Mouse (Mus musculus): Measurements from ENCODE around the gene Slc7a5.

Gene Slc7a5

DNA sequence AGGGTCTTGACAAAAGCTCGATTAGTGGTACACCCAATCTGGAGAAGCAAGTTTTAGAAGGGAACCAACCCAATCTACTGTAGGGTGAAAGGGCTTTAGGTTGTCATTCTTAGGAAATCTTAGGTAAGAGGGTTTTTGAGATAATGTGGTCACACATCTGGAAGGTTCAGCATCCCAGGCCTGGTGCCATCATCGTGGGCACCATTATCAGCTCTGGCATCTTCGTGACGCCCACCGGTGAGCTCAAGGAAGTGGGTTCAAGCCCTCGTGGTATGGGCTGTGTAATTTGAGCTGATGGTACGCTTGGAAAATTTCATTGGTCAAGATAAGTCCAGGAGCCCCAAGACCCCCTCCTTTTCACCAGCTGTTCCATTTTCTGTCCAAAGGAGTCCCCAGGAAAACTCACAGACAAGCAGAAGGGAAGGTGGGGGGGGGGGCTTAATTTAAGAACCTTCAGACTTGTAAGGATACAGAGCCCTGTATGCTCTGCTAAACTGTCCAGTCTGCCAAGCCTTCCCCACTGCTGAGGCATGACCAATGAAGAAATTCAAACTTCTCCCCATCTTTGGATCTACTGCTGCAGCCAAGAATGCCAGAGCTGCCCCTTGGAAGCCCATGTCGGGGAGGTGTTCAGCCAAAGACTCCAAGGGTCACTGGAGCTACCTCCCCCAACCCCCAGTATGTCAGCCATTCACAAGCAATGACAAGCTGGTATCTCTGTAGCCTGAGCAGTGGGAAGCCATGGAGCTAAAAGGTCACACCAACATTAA, 1.1 kb upstream of the Slc7a5 start:
- DNase-seq (ENCODE audit: low read depth, low spot score), result no peak

- no peak for DNase-seq (ENCODE audit: low read depth, low spot score)
Observed at GRCm38 (mm10) chr8:121906542-121907512, 667 bp downstream of the Slc7a5 start.

DNA sequence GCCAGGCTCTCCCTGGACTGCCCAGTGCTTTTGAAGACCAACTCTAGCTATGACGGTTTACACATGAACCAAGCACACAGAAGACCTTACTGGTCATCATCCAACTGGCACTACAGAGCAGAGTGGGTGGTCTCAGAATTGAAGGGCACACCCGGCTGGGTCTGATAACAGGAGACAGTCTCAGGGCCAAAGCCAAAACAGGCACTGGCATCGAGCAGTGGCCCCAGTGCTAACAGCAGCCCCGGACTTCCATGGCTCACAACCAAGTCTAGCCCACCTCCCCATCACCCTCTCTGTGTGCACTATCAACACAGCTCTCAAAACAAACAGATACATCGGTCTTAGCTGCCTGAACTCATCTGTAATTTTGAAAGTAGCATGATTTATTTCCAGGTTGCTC, 1.6 kb downstream of the Slc7a5 start:
- DNase-seq (ENCODE audit: low read depth, low spot score), result no peak

DNA sequence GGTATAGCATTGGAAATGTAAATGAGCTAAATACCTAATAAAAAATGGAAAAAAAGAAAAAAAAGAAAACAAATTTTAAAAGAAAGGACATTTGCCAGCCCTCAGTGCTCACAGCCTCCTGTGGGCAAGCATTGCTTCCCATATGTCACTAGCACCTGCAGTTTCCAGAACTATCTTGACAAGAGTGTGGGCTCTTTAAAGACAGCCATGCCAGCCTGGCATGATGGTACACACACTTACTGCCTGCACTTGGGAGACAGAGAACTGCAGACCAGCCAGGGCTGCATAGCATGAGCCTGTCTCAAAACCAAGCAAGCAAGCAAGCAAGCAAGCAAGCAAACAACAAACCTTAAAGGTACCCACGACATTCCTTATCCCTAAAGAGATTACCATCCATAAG, 2.1 kb downstream of the Slc7a5 start:
- no peak for DNase-seq (ENCODE audit: low read depth, low spot score)

GRCm38 (mm10) chr8:121904999-121905398, 2.5 kb downstream of the Slc7a5 start:
- DNase-seq (ENCODE audit: low read depth, low spot score), result no peak

GRCm38 (mm10) chr8:121903977-121904376, 3.5 kb downstream of the Slc7a5 start:
- no peak for DNase-seq (ENCODE audit: low read depth, low spot score)

- DNase-seq (ENCODE audit: low read depth, low spot score), result no peak
Observed at GRCm38 (mm10) chr8:121901498-121902236, 5.8 kb downstream of the Slc7a5 start.

DNA sequence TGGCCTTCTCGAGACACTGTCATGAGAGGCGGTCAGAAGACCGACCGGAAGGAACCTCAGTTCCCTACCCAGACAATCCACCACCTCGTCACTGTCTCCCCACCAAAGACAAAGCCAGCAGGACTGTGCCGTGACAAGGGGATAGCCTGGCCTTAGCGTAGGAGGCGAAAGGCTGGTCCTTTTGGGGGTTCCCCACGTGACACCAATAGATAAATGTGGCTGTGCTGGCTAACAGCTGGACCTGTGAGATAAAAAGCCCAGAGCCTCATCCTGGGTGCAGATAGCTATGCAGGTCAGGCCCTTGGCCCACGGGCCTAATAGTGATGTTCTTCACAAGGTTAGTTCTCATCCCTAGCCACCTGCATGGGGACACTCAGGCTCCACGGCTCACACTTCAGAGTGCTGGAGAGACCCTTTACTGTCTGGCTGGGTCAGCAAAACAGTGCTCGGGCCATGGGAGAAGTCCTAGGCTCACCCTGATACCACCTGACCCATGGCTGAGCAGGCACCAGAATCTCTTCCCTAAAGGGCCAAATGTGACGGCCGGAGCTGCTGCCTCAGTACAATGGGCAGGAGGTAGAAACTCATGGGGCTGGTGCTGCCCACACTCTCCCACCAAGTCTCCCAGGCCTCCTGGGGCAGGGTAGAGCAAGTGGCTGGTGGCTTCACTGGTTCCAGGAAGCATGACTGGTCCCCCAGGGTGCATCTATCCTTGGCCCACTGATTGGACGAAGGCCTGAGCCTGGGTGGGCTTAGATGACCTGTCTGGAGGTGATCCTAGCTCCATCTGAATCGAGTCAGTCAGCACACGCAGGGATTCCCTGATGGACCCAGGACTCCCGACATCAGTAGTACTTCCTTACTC, 8.1 kb downstream of the Slc7a5 start:
- no peak for DNase-seq (ENCODE audit: low read depth, low spot score)

DNA sequence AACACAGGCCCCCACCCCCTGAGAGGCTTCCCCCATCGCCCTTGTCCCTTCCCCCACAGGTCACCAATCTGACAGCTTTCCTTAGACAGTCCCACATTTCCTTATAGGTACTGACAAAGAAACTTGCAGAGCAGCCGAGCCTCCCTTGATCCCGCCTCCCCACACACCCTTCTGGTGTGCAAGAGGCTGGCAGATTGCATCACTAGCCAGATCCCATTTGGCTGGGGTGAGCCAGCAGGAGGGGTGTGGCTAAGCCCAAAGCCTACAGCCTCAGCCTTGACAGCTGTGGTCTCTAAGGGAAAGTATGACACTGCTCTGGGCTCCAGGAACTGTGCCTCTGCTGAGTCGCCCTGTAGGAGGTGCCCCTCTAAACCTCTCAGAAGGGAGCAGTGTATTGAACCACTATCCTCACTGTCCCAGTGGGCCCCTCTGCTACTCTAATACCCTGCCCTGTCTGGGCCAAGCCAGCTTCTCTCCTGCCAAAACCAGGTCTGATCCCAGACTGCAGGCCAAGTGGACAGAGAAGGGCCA, 9.0 kb downstream of the Slc7a5 start:
- DNase-seq (ENCODE audit: low read depth, low spot score), result no peak

- no peak for DNase-seq (ENCODE audit: low read depth, low spot score)
Observed at GRCm38 (mm10) chr8:121897871-121898381, 9.6 kb downstream of the Slc7a5 start.

- DNase-seq (ENCODE audit: low read depth, low spot score), result no peak
Observed at GRCm38 (mm10) chr8:121897205-121897604, 10.3 kb downstream of the Slc7a5 start.

DNA sequence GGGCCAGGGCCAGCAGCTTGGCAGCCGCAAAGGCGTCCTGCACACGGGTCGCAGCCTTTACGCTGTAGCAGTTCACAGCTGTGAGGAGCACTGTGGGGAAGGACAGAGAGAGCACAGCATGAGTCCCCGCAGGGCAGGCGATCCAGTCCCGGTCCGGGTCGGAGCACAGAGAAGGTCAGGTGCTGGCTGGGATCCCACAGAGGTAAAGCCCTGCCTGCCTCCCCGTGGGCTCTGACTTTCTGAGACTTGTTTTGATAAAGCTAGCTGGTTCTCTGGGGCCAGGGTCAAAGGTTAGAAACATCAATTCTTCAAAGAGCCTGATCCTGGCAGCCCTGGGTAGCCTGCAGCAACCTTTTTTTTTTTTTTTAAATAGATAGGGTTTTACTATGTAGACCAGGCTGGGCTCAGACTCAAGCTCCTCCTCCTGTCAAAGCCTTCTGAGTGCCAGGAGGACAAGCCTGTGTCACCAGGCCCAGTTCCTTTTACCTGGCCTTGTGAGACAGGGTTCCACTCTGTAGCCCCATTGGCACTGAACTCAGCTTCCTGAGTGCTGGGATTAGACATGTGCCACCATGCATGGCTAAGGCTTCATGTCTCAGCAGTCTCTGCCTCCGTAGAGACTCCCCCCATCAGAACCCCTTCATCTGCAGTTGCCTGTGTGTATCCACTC, 10.9 kb downstream of the Slc7a5 start:
- DNase-seq (ENCODE audit: low read depth, low spot score), result no peak

DNA sequence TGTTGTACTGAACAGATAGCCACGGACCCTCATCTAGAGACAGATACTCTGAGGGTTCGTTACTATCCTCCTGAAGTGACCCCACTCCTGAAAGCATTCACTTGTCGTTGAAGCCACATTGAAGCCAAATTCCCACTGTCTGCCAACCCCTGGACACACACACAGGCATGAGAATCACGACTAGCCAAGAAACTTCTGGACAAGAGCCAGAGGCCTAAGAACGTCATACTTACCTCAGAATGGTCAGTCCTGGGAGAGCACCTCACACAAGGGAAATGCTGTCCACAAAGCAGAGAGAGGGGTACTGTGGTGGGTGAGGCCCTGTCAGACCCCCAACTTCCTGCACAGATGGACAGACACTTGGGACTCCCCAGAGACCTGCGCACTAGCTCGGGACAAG, 11.6 kb downstream of the Slc7a5 start:
- no peak for DNase-seq (ENCODE audit: low read depth, low spot score)

GRCm38 (mm10) chr8:121892875-121893274, 14.6 kb downstream of the Slc7a5 start:
- DNase-seq (ENCODE audit: low read depth, low spot score), result no peak

- DNase-seq (ENCODE audit: low read depth, low spot score), result no peak
Observed at GRCm38 (mm10) chr8:121889810-121890785, 17.4 kb downstream of the Slc7a5 start.

GRCm38 (mm10) chr8:121889317-121889716, 18.2 kb downstream of the Slc7a5 start:
- DNase-seq (ENCODE audit: low read depth, low spot score), result no peak

- DNase-seq (ENCODE audit: low read depth, low spot score), result no peak
Observed at GRCm38 (mm10) chr8:121887547-121887946, 19.9 kb downstream of the Slc7a5 start.

- no peak for DNase-seq (ENCODE audit: low read depth, low spot score)
Observed at GRCm38 (mm10) chr8:121885433-121885832, 22.1 kb downstream of the Slc7a5 start.

DNA sequence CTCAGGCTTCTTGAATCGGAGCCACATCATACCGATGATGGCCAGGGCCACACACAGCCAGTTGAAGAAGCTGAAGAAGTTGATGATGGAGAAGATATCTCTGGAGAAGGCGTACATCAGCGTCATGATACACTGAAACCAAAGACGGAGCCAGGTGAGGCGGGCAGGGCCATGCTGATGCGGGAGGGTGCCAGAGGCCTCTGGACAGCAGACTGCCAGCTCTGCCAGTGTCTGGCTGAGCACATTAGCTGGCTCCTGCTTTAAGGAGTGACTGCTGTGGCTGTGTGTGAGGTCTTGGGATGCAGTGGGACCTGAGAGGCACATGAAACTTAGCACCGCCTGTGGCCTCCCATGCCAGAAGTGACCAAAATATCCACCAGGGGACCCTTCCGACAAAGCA, 22.5 kb downstream of the Slc7a5 start:
- DNase-seq (ENCODE audit: low read depth, low spot score), result no peak
